In genomic region chr3:53611106-53611505, GRCm38 (mm10) we compare ENCODE assay signal across 13 mouse cellular contexts.
"Had no signal": no experiment of that assay in that cellular context is flagged by ENCODE, and none has a peak within 500 bp of the region (broad histone marks: within the 10 kb centered on the region; RNA-seq: fewer than 3 reads in every experiment).

No protein-coding gene starts in this region.

- H3K9ac ChIP-seq: limb, embryonic 13.5 days; liver, embryonic 14.5 days; midbrain, embryonic 12.5 days; neural tube, embryonic 13.5 days had no signal

- H3K36me3 ChIP-seq: limb, embryonic 13.5 days; midbrain, embryonic 12.5 days; neural tube, embryonic 13.5 days had no signal

- H3K4me1 ChIP-seq: limb, embryonic 13.5 days; midbrain, embryonic 12.5 days; neural tube, embryonic 13.5 days had no signal

- H3K4me2 ChIP-seq: limb, embryonic 13.5 days; midbrain, embryonic 12.5 days; neural tube, embryonic 13.5 days had no signal

- DNase-seq: kidney, adult 9 months; kidney, postnatal 36 days; layer of hippocampus, adult 9-11 months; layer of hippocampus, postnatal 36 days; lung, adult 18-20 months; right cerebral cortex, postnatal 14 days; thymus, adult 2 months; thymus, postnatal 25 days had no signal

- H3K4me3 ChIP-seq: limb, embryonic 13.5 days; midbrain, embryonic 12.5 days; neural tube, embryonic 13.5 days had no signal

- H3K9me3 ChIP-seq: limb, embryonic 13.5 days; midbrain, embryonic 12.5 days; neural tube, embryonic 13.5 days had no signal

- ATAC-seq: midbrain, embryonic 16.5 days had no signal

- H3K27ac ChIP-seq: limb, embryonic 13.5 days; liver, embryonic 14.5 days; midbrain, embryonic 12.5 days; neural tube, embryonic 13.5 days had no signal

- H3K27me3 ChIP-seq: limb, embryonic 13.5 days; midbrain, embryonic 12.5 days; neural tube, embryonic 13.5 days had no signal
